Mouse (Mus musculus): Measurements from ENCODE around the gene Pik3cd. TPM values are rescaled to one million over a fixed set of nuclear protein-coding genes. Genes with fewer than 3 reads are reported as not detected.
A peak's percentile ranks its signal among the peaks of the same experiment; 100 is the strongest.

The Pik3cd gene
- polyA plus RNA-seq, 1 experiment from 2014 or later: 14.0 TPM

DNA sequence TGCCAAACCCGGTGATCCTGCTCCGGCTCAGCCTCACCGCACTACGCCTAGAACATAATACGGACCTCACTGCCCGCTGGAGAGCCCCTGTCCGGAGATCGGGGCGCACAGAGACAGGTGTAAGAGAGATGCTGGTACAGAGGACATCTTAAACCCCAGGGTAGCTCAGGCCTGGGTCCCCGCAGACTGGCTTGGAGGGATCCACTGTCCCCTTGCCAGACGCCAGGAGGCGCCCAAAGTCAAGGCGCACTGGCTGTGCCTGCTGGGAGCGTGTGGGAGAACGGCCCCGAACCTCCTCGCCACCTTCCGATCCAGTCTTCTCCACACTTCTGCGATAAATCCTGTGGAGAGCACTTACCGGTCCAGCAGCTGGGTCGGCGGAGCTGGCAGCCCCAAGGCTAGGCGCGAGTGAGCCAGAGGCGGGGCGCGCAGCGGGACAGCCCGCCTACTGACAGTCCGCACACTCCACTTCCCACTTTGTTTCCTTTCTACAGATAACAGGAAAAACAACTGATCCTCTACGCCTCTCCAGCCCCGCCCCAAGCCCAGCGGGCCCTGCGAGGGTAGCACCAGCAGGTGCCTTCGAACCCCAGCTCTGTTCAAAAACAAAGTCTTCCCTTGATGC, 4.1 kb downstream of the Pik3cd start:
- Histone ChIP-seq H3K9ac (replicated peaks) (peak overlapping the region; percentile 52), H3K4me2 (replicated peaks) (peak overlapping the region; percentile 73), H3K36me3 (no peaks in the 10 kb centered on the region), H3K27me3 (peaks cover 55% of the 10 kb centered on the region), H3K9me3 (no peaks in the 10 kb centered on the region), H3K4me3 (peak overlapping the region; percentile 47), H3K4me1 (peaks cover 10% of the 10 kb centered on the region), H3K27ac (replicated peaks) (no peak overlapping the region)
- WGBS: under 1% methylated on average over 35 of the region's 35 CpGs
- peak; percentile 74 for ATAC-seq (ENCODE audit: low FRiP score, low read depth)

DNA sequence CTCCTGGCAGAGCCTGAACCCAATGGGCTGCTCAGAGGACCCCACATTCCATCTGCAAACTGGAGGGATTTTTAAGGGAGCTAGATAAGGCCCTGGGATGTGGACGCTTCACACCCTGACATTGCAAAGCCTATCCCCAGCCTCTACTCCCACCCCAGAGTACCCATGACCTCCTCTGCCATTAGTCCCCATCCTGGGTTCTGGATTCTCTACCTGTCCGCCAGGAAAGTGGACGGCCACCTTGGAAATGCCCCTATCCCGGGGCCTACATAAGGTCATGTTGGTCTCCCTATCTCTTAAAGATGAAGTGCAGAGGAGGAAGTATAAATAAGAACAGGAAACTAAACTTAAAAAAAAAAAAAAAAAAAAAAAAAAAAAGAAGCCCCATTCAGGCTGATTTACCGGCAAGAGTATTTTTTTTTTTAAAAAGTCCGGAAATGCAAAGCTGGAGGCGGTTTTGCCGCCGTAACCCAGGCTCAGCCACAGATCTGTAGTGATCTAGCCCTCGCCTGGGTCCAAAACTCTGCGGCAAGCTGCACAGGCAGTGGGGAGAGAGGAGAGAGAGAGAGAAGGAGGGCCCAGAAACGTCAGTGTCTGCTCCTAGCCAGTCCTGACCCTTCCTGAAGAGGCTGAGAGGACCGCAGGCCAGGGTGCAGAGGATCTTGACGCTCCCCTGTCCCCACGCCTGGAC, 4.7 kb downstream of the Pik3cd start:
- peak overlapping the region; percentile 73 for H3K4me2 ChIP-seq (replicated peaks)
- WGBS: 24% methylated on average over 14 of the region's 15 CpGs
- no peaks in the 10 kb centered on the region for H3K36me3 ChIP-seq
- H3K27me3 ChIP-seq: peaks cover 53% of the 10 kb centered on the region
- no peak overlapping the region for H3K27ac ChIP-seq (replicated peaks)
- peaks cover 10% of the 10 kb centered on the region for H3K4me1 ChIP-seq
- H3K4me3 ChIP-seq: peak overlapping the region; percentile 47
- no peaks in the 10 kb centered on the region for H3K9me3 ChIP-seq
- peak; percentile 9 for ATAC-seq (ENCODE audit: low FRiP score, low read depth)
- H3K9ac ChIP-seq (replicated peaks): peak overlapping the region; percentile 52

DNA sequence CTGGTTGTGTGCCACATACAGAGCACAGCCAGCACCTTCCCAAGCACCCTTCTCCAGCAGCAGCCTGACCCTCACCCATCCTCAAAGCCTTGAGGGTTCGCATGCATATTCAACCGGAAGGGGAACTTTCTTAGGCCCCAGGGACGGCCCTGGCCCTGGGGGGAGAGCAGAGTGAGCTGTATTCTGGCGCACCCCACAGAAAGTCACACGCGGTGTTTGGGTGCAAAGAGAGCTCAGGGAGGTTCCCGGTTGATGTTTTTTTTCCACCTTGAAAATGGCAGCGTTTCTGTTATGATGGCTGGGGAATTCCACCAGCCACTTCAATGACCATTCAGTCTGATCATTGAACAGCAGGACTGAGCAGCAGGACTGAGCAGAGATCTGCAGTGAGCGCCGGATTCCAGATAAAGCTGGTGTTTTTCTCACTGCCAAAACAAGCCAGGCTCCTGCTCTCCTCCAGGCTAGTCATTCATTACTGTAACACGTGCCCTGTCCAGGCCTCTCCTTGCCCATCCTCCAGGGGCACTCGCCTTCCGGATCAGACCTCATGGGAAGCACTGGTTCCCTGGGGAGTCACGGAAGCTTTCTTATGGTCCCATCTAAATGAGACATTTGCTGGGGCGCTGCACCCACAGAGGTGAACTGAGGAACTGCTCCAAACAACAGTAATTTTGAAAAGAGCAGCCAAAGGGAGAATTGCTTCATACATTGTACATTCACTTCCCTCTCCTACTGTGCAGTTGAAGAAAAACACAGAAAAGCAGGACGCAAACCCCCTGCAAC, 6.0 kb downstream of the Pik3cd start:
- WGBS: 41% methylated on average over 16 of the region's 16 CpGs
- Histone ChIP-seq H3K36me3 (no peaks in the 10 kb centered on the region), H3K4me2 (replicated peaks) (no peak overlapping the region), H3K4me3 (no peak overlapping the region), H3K4me1 (peaks cover 10% of the 10 kb centered on the region), H3K27ac (replicated peaks) (no peak overlapping the region), H3K27me3 (peaks cover 49% of the 10 kb centered on the region), H3K9ac (replicated peaks) (no peak overlapping the region), H3K9me3 (no peaks in the 10 kb centered on the region)
- no peak for ATAC-seq (ENCODE audit: low FRiP score, low read depth)

DNA sequence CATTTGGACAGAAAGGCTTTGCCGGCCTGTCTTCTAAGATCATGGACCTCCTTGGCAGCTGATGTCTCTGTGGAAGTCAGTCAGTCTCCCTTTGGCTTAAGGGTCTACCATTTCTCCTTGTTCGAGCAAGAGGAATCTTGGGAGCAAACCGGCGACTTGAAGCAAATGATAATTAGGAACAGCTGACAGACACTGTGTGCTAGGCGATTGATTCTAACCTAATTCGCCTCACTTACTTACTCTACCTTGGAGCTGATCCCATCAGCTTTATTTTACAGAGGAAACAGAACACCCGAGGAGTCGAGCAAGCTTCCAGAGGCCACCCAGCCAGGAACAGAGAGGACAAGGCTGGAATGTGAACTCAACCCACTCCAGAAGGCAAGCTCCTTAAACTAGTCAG, 11.0 kb downstream of the Pik3cd start:
- H3K4me3 ChIP-seq: no peak overlapping the region
- no peaks in the 10 kb centered on the region for H3K4me1 ChIP-seq
- 70% methylated on average over 8 of the region's 8 CpGs for WGBS
- H3K4me2 ChIP-seq (replicated peaks): no peak overlapping the region
- H3K9me3 ChIP-seq: no peaks in the 10 kb centered on the region
- H3K27ac ChIP-seq (replicated peaks): no peak overlapping the region
- no peak for ATAC-seq (ENCODE audit: low FRiP score, low read depth)
- no peak overlapping the region for H3K9ac ChIP-seq (replicated peaks)
- peaks cover 10% of the 10 kb centered on the region for H3K27me3 ChIP-seq
- no peaks in the 10 kb centered on the region for H3K36me3 ChIP-seq

DNA sequence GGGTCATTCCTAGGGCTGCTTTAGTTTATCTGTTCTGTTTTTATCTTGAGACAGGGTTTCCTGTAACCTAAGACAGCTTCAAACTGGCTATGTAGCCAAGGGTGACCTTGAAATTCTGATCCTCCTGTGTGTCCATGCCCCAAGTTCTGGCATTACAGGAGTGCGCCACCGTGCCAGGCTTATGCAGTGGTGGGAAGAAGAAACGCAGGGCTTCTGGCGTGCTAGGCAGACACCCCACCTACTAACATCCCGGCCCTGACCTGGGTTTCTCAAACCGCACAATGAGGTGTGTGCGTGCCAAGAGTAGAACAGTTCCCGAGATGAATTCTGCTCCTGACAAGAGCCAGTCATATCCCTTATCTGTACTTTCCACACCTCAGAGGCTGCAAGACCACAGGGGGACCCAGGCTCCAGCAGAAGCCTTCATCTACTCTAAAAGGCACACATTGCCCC, 11.5 kb downstream of the Pik3cd start:
- Histone ChIP-seq H3K27me3 (peaks cover 5% of the 10 kb centered on the region), H3K9me3 (no peaks in the 10 kb centered on the region), H3K27ac (replicated peaks) (no peak overlapping the region), H3K4me1 (no peaks in the 10 kb centered on the region), H3K4me3 (no peak overlapping the region), H3K9ac (replicated peaks) (no peak overlapping the region), H3K4me2 (replicated peaks) (no peak overlapping the region), H3K36me3 (no peaks in the 10 kb centered on the region)
- 95% methylated on average over 8 of the region's 8 CpGs for WGBS
- no peak for ATAC-seq (ENCODE audit: low FRiP score, low read depth)

DNA sequence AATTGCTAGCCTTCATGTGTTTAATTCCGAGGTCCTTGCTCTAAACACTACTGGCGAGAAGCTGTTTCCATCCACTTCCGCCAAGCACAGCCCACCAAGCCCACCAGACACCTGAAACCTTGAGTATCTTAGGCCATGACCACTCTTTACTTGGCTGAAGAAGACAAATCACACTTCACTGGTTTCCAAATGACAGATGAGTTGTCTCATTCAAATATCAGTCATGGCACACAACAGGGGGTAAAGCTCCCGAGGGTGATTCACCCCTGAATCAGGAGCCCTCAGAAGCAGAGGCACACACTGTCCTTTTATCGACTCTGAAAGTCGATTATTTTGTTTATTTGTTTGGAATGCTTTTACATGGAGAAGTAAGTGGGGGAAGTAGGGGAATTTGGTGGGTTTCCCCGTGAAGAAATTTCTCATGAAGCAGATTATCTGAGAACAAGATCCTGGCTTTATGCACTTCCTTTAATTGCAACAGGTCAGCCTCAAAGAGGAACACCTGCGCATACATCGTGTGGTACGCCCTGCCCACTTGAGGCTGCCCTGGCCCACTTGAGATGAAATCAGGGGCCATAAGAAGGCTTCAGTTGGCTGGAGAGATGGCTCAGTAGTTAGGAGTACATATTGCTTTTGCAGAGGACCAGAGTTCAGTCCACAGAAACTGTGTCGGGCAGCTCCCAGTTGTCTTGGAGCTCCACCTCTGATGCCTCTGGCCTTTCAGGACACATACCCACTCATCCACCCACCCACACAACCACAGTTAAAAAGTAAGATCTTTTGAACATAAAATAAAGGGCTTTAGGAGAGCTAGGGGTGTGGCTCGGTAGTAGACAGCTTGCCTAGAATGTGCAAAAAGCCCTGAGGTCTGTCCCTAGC, 12.3 kb downstream of the Pik3cd start:
- Histone ChIP-seq H3K4me3 (no peak overlapping the region), H3K27me3 (no peaks in the 10 kb centered on the region; the same call in 1 of the 2 replicates), H3K4me1 (no peaks in the 10 kb centered on the region), H3K9me3 (no peaks in the 10 kb centered on the region), H3K9ac (replicated peaks) (no peak overlapping the region), H3K4me2 (replicated peaks) (no peak overlapping the region), H3K36me3 (no peaks in the 10 kb centered on the region), H3K27ac (replicated peaks) (no peak overlapping the region)
- WGBS: 83% methylated on average over 12 of the region's 12 CpGs
- no peak for ATAC-seq (ENCODE audit: low FRiP score, low read depth)

DNA sequence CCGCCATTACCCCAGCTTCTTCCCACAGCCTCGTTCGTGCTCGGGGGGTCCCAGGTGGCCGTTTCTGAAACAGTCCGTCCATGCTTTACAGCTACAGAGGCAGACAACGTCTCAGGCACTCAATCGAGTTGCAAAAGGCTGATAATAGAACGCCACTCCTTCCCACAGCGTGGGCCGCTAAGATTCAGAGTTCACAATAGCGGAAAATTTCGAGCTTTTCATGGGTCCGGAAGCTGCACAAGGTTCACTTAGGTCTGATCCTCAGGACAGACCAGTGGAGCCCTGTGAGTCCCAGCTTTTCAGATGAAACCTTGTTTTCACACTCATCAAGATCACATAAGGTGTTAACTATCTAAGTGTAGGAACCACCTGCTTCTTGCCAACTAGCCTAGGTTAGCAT, 13.5 kb downstream of the Pik3cd start:
- no peak overlapping the region for H3K4me2 ChIP-seq (replicated peaks)
- ATAC-seq (ENCODE audit: low FRiP score, low read depth): no peak
- 84% methylated on average over 14 of the region's 14 CpGs for WGBS
- no peaks in the 10 kb centered on the region for H3K36me3 ChIP-seq
- no peak overlapping the region for H3K9ac ChIP-seq (replicated peaks)
- H3K4me3 ChIP-seq: no peak overlapping the region
- H3K9me3 ChIP-seq: no peaks in the 10 kb centered on the region
- no peaks in the 10 kb centered on the region; the same call in 1 of the 2 replicates for H3K27me3 ChIP-seq
- H3K27ac ChIP-seq (replicated peaks): no peak overlapping the region
- H3K4me1 ChIP-seq: no peaks in the 10 kb centered on the region

DNA sequence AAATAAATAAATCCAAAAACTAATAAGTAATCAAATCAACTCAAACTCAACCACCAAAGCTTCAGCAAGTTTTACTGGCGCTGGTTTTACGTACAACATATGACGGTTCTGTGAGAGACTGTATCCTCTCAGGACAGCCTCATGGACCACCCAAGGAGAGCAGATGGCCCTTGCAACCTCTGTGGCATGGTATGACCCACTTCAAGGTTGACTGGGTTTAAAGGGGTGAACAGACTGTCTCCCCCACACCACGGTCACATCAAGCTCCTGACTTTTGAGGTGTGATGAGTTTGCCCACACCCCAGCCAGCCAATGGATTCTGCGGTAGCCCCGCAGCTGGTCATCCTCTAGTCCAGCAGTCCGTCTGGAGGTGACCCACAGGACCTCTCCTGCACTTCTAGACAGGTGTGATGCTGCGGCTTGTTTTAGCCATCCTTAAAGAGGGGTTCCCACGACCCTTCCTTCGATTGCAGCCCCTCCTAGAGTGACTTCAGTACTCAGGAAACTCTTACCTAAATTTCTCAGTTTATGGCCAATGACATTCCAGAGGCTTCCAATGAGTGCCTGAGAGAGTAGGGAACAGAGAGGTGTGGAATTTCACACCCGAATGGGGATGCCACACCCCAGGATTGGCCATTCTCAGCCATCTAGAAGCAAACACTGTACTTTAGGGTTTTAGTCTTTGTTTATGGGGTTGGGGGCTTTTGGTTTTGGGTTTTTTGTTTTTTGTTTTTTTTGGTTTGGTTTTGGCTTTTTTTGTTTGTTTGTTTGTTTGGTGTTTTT, 17.3 kb downstream of the Pik3cd start:
- H3K9ac ChIP-seq (replicated peaks): no peak overlapping the region
- H3K27ac ChIP-seq (replicated peaks): no peak overlapping the region
- H3K4me1 ChIP-seq: no peaks in the 10 kb centered on the region
- no peaks in the 10 kb centered on the region; the same call in 1 of the 2 replicates for H3K27me3 ChIP-seq
- no peaks in the 10 kb centered on the region for H3K36me3 ChIP-seq
- H3K4me2 ChIP-seq (replicated peaks): no peak overlapping the region
- no peak for ATAC-seq (ENCODE audit: low FRiP score, low read depth)
- H3K9me3 ChIP-seq: no peaks in the 10 kb centered on the region
- WGBS: 84% methylated on average over 11 of the region's 11 CpGs
- no peak overlapping the region for H3K4me3 ChIP-seq

DNA sequence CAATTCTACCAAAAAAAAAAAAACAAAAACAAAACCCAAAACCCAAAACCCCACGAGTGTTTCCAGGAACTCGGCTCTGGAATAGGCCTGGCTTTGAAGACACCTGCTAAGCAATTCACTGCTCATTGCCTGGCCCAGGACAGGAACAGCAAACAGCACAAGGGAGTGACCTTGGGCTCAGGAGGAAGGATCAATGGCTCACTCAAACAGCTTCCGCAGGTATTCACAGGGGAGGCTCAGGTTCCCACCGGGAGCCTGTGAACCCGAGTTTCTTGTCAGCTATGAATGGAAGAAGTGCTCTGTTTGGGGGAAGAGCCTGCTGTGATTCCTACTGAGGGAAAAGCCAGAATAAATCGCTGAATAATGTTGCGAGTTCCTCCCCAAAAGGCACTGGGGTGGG, 18.5 kb downstream of the Pik3cd start:
- Histone ChIP-seq H3K9ac (replicated peaks) (no peak overlapping the region), H3K27ac (replicated peaks) (no peak overlapping the region), H3K4me3 (no peak overlapping the region), H3K27me3 (no peaks in the 10 kb centered on the region; the same call in 1 of the 2 replicates), H3K4me2 (replicated peaks) (no peak overlapping the region), H3K4me1 (no peaks in the 10 kb centered on the region), H3K9me3 (no peaks in the 10 kb centered on the region), H3K36me3 (no peaks in the 10 kb centered on the region)
- 22% methylated on average over 7 of the region's 7 CpGs for WGBS
- no peak for ATAC-seq (ENCODE audit: low FRiP score, low read depth)

DNA sequence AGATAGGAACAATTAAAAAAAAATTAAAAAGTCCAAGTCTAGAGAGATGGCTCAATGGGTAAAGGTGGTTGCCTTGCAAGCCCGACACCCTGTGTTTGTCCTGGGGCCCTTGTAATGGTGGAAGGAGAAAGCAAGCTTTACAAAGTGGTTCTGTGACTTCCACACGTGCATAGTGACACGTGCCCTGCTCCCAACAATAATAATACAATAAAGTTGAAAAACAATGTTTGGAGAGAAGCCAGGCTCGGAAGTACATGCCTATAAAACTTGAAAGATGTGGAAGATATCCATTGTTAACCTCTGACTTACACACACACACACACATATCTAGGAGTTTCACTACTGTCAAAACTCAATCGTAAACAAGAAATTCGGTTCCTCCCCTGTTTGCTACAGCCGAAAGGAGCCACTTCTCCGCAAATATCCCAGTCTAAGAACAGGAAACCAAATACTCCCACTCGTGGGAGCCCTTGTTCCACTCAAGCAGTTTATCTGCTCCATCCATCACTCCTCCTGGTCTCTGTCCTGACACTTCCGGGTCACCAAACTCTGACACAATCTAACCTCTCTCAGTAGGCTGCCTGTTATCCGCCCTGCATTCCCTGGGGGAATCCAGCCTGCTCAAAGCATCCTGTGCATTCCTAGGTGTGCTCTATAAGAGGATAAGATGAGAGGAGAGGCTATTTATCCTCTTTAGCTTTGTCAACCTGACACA, 23.2 kb downstream of the Pik3cd start:
- no peak for ATAC-seq (ENCODE audit: low FRiP score, low read depth)
- WGBS: 80% methylated on average over 11 of the region's 11 CpGs
- no peak overlapping the region for H3K4me2 ChIP-seq (replicated peaks)
- H3K27me3 ChIP-seq: peaks cover 16% of the 10 kb centered on the region
- no peak overlapping the region for H3K9ac ChIP-seq (replicated peaks)
- H3K27ac ChIP-seq (replicated peaks): no peak overlapping the region
- no peaks in the 10 kb centered on the region for H3K9me3 ChIP-seq
- no peak overlapping the region for H3K4me3 ChIP-seq
- no peaks in the 10 kb centered on the region for H3K36me3 ChIP-seq
- peaks cover 4% of the 10 kb centered on the region; the same call in 1 of the 2 replicates for H3K4me1 ChIP-seq
